Comparison of ENCODE assay signal across 10 mouse cellular contexts in genomic region chr1:153278028-153278613, GRCm38 (mm10). TPM values are rescaled to one million over a fixed set of nuclear protein-coding genes. Genes with fewer than 3 reads are reported as not detected.
DNase-seq lines count a peak whose midpoint lies in the region; ATAC-seq and TF ChIP-seq lines count a peak whose summit lies in the region.
"Had no signal": no experiment of that assay in that cellular context is flagged by ENCODE, and none has a peak within 500 bp of the region (broad histone marks: within the 10 kb centered on the region; RNA-seq: fewer than 3 reads in every experiment).

No protein-coding gene starts in this region.

- 0 out of 2 replicates have a peak overlapping the region, but pooled peaks have one; percentile 5 for H3K27ac ChIP-seq in heart, postnatal 0 days (ENCODE audit: low read depth)
- H3K27ac ChIP-seq in neural tube, embryonic 13.5 days (replicated peaks), result 0 out of 2 replicates have a peak overlapping the region, but pooled peaks have one; percentile 13
- no peak overlapping the region for H3K27ac ChIP-seq in hindbrain, embryonic 14.5 days

- H3K9ac ChIP-seq in heart, postnatal 0 days (replicated peaks; ENCODE audit: low read depth, low read length), result no peak overlapping the region
- no peak overlapping the region for H3K9ac ChIP-seq in neural tube, embryonic 13.5 days
- H3K9ac ChIP-seq in hindbrain, embryonic 14.5 days, result no peak overlapping the region

- no peak overlapping the region for H3K4me3 ChIP-seq in heart, postnatal 0 days (ENCODE audit: low read depth, low read length)
- H3K4me3 ChIP-seq in neural tube, embryonic 13.5 days, result no peak overlapping the region
- H3K4me3 ChIP-seq in hindbrain, embryonic 14.5 days (replicated peaks; ENCODE audit: low read length), result no peak overlapping the region

- no peak overlapping the region for H3K4me2 ChIP-seq in heart, postnatal 0 days (ENCODE audit: low read depth, low read length)
- H3K4me2 ChIP-seq in neural tube, embryonic 13.5 days, result no peak overlapping the region
- H3K4me2 ChIP-seq in hindbrain, embryonic 14.5 days (replicated peaks), result no peak overlapping the region

- H3K27me3 ChIP-seq in heart, postnatal 0 days (ENCODE audit: control insufficient read depth, insufficient read depth, low read length), result no peaks in the 10 kb centered on the region
- H3K27me3 ChIP-seq in neural tube, embryonic 13.5 days, result no peaks in the 10 kb centered on the region
- no peaks in the 10 kb centered on the region for H3K27me3 ChIP-seq in hindbrain, embryonic 14.5 days (ENCODE audit: control insufficient read depth, insufficient read depth, low read length)

- TF ChIP-seq EP300 in heart, postnatal 0 days (IDR thresholded peaks at IDR 0.05; ENCODE audit: low read depth), result no peak

- no peaks in the 10 kb centered on the region for H3K36me3 ChIP-seq in heart, postnatal 0 days (replicated peaks; ENCODE audit: control insufficient read depth, insufficient read depth, low read length)
- H3K36me3 ChIP-seq in neural tube, embryonic 13.5 days, result no peaks in the 10 kb centered on the region
- no peaks in the 10 kb centered on the region for H3K36me3 ChIP-seq in hindbrain, embryonic 14.5 days (replicated peaks; ENCODE audit: control insufficient read depth, insufficient read depth)

- WGBS in heart, postnatal 0 days, result 30% methylated on average over 9 of the region's 9 CpGs
- 33% methylated on average over 9 of the region's 9 CpGs for WGBS in neural tube, embryonic 13.5 days
- 37% methylated on average over 9 of the region's 9 CpGs for WGBS in hindbrain, embryonic 14.5 days

- no peak for TF ChIP-seq CTCF in heart, postnatal 0 days (IDR thresholded peaks at IDR 0.05; ENCODE audit: low read depth)

- intact Hi-C loops in heart, postnatal 25 days (cut with DNase I), result no loop called here

- H3K4me1 ChIP-seq in heart, postnatal 0 days (ENCODE audit: control insufficient read depth, insufficient read depth), result peaks cover 65% of the 10 kb centered on the region
- H3K4me1 ChIP-seq in neural tube, embryonic 13.5 days (replicated peaks), result peaks cover 40% of the 10 kb centered on the region
- peaks cover 8% of the 10 kb centered on the region; the same call in 1 of the 2 replicates for H3K4me1 ChIP-seq in hindbrain, embryonic 14.5 days (replicated peaks; ENCODE audit: control insufficient read depth, insufficient read depth, low read length)

- DNase-seq in heart, postnatal 0 days (ENCODE audit: low spot score), result no peak
- DNase-seq in heart, postnatal 25 days (ENCODE audit: low spot score), result no peak
- DNase-seq in neural tube, embryonic 10.5 days (ENCODE audit: extremely low spot score, low spot score), result no peak
- DNase-seq in hindbrain, embryonic 14.5 days (ENCODE audit: low spot score), result no peak
- no peak for DNase-seq in cerebellum, postnatal 25 days
- DNase-seq in ovary, postnatal 14 days (ENCODE audit: low spot score), result no peak
- DNase-seq: kidney, adult 18-20 months; layer of hippocampus, postnatal 36 days; right cerebral cortex, postnatal 25 days had no signal

- no peak for ATAC-seq in heart, postnatal 0 days (ENCODE audit: insufficient read depth, low read depth)
- no peak for ATAC-seq in neural tube, embryonic 13.5 days (ENCODE audit: low read depth)
- ATAC-seq in hindbrain, embryonic 14.5 days (ENCODE audit: low FRiP score), result 0 out of 2 replicates have a peak, but pooled peaks have one; percentile 59

- no peaks in the 10 kb centered on the region for H3K9me3 ChIP-seq in heart, postnatal 0 days (replicated peaks; ENCODE audit: control insufficient read depth, low read length)
- no peaks in the 10 kb centered on the region for H3K9me3 ChIP-seq in neural tube, embryonic 13.5 days
- no peaks in the 10 kb centered on the region for H3K9me3 ChIP-seq in hindbrain, embryonic 14.5 days (ENCODE audit: control insufficient read depth, low read length)

RNA-seq across cellular contexts. Expression of gene Lamc1, which starts 54.5 kb away (rescaled TPM):
- 186 and 215 TPM in 2 replicates for total RNA-seq in heart, postnatal 0 days (2014; rRNA removed; ENCODE audit: low replicate concordance)
- 55.9 and 62.8 TPM in 2 replicates for polyA plus RNA-seq in heart, postnatal 0 days (2015; fragmentation: Nextera tagmentation; extraction: Ambion mirVana)
- 100 to 1,000 TPM; 173 to 205 TPM for total RNA-seq in heart, postnatal 25 days (2021)
- 25.8 and 27.7 TPM in 2 replicates for polyA plus RNA-seq in neural tube, embryonic 13.5 days (2015; fragmentation: Nextera tagmentation; extraction: Ambion mirVana)
- 28.1 and 29.2 TPM in 2 replicates for polyA plus RNA-seq in hindbrain, embryonic 14.5 days (2014; fragmentation: Nextera tagmentation; extraction: Ambion mirVana)
